Mouse (Mus musculus): Measurements from ENCODE around the gene Adra1d. TPM values are rescaled to one million over a fixed set of nuclear protein-coding genes. Genes with fewer than 3 reads are reported as not detected.

Adra1d gene
- total RNA-seq, 2 experiments from 2014 or later, result 64.3 to 65.7 TPM

GRCm38 (mm10) chr2:131509671-131510313 is 52.3 kb downstream of the Adra1d start:
- intact Hi-C loops (cut with DNase I), result loop anchor here (1.0 to 10.0 kb wide), 3 partner anchors 17 to 415 kb away; no protein-coding TSS in a partner anchor
- Histone ChIP-seq H3K27ac (peak overlapping the region; percentile 68), H3K4me3 (peak overlapping the region; percentile 30)
- TF ChIP-seq CTCF (IDR thresholded peaks at IDR 0.05), result peak; percentile 86
- DNase-seq (ENCODE audit: extremely low spot score in 1 of 2, low spot score in 2 of 2), result peak; percentile 59 to 67

- Histone ChIP-seq H3K4me3 (no peak overlapping the region), H3K27ac (peak overlapping the region; percentile 47; the same call in 1 of the 2 replicates)
- intact Hi-C loops (cut with DNase I), result loop anchor here (2.0 kb wide), 1 partner anchor 16 kb away; no protein-coding TSS in a partner anchor
- peak in 1 of 2 experiments; percentile 54 for DNase-seq (ENCODE audit: extremely low spot score in 1 of 2, low spot score in 2 of 2)
- TF ChIP-seq CTCF (IDR thresholded peaks at IDR 0.05), result no peak
Measured at GRCm38 (mm10) chr2:131508501-131508900, 53.6 kb downstream of the Adra1d start.

GRCm38 (mm10) chr2:131506358-131506757 is 55.7 kb downstream of the Adra1d start:
- DNase-seq (ENCODE audit: extremely low spot score in 1 of 2, low spot score in 2 of 2), result no peak
- Histone ChIP-seq H3K4me3 (no peak overlapping the region), H3K27ac (peak overlapping the region; percentile 58)
- TF ChIP-seq CTCF (IDR thresholded peaks at IDR 0.05), result no peak
- intact Hi-C loops (cut with DNase I), result no loop called here

GRCm38 (mm10) chr2:131505431-131505830 is 56.7 kb downstream of the Adra1d start:
- Histone ChIP-seq H3K4me3 (no peak overlapping the region), H3K27ac (no peak overlapping the region)
- intact Hi-C loops (cut with DNase I), result no loop called here
- no peak for TF ChIP-seq CTCF (IDR thresholded peaks at IDR 0.05)
- DNase-seq (ENCODE audit: extremely low spot score in 1 of 2, low spot score in 2 of 2), result no peak

- H3K27ac ChIP-seq, result peak overlapping the region; percentile 72
- TF ChIP-seq CTCF (IDR thresholded peaks at IDR 0.05), result no peak
- DNase-seq (ENCODE audit: extremely low spot score in 1 of 2, low spot score in 2 of 2), result no peak
- H3K4me3 ChIP-seq, result no peak overlapping the region
- intact Hi-C loops (cut with DNase I), result no loop called here
Measured at GRCm38 (mm10) chr2:131502561-131502960, 59.5 kb downstream of the Adra1d start.

GRCm38 (mm10) chr2:131501886-131502285 is 60.2 kb downstream of the Adra1d start:
- Histone ChIP-seq H3K4me3 (no peak overlapping the region), H3K27ac (peak overlapping the region; percentile 72)
- TF ChIP-seq CTCF (IDR thresholded peaks at IDR 0.05), result no peak
- no peak for DNase-seq (ENCODE audit: extremely low spot score in 1 of 2, low spot score in 2 of 2)
- intact Hi-C loops (cut with DNase I), result no loop called here

- H3K4me3 ChIP-seq, result no peak overlapping the region
- intact Hi-C loops (cut with DNase I), result no loop called here
- no peak for TF ChIP-seq CTCF (IDR thresholded peaks at IDR 0.05)
- peak overlapping the region; percentile 19; the same call in 1 of the 2 replicates for H3K27ac ChIP-seq
- DNase-seq (ENCODE audit: extremely low spot score in 1 of 2, low spot score in 2 of 2), result no peak
Measured at GRCm38 (mm10) chr2:131499290-131499845, 62.7 kb downstream of the Adra1d start.

GRCm38 (mm10) chr2:131498219-131498618 is 63.9 kb downstream of the Adra1d start:
- DNase-seq (ENCODE audit: extremely low spot score in 1 of 2, low spot score in 2 of 2), result no peak
- intact Hi-C loops (cut with DNase I), result no loop called here
- Histone ChIP-seq H3K4me3 (no peak overlapping the region), H3K27ac (peak overlapping the region; percentile 19; the same call in 1 of the 2 replicates)
- TF ChIP-seq CTCF (IDR thresholded peaks at IDR 0.05), result no peak

GRCm38 (mm10) chr2:131497224-131497856 is 64.7 kb downstream of the Adra1d start:
- H3K4me3 ChIP-seq, result no peak overlapping the region
- no peak overlapping the region; the same call in 1 of the 2 replicates for H3K27ac ChIP-seq
- TF ChIP-seq CTCF (IDR thresholded peaks at IDR 0.05), result no peak
- no peak for DNase-seq (ENCODE audit: extremely low spot score in 1 of 2, low spot score in 2 of 2)
- intact Hi-C loops (cut with DNase I), result no loop called here

- intact Hi-C loops (cut with DNase I), result no loop called here
- DNase-seq (ENCODE audit: extremely low spot score in 1 of 2, low spot score in 2 of 2), result no peak
- TF ChIP-seq CTCF (IDR thresholded peaks at IDR 0.05), result no peak
- H3K27ac ChIP-seq, result no peak overlapping the region
- no peak overlapping the region for H3K4me3 ChIP-seq
Measured at GRCm38 (mm10) chr2:131496125-131496820, 65.8 kb downstream of the Adra1d start.

Other genes starting within 250 kb of the Adra1d start
- 10 to 100 TPM; 39.8 to 41.4 TPM for gene Rnf24, start 209.4 kb downstream of the Adra1d start, total RNA-seq (2021)
- 10 to 100 TPM; 68.9 to 80.3 TPM for gene Smox, start 70.8 kb downstream of the Adra1d start, total RNA-seq (2021)